Mouse (Mus musculus) liver, postnatal 0 days (tissue): ENCODE results near the gene Gsto1.

Source experiments
- CTCF ChIP-seq: sonication (generic); IDR thresholded peaks from 2 replicates; pipeline ENCODE4 v1.5.1; 2016; ENCODE audit warnings: antibody characterized with exemption, low read depth
- EP300 ChIP-seq: IDR thresholded peaks from 2 replicates; pipeline ENCODE4 v1.6.1; 2016; ENCODE audit warnings: antibody characterized with exemption, low read depth, mild to moderate bottlenecking

- TF ChIP-seq CTCF (no peak), EP300 (no peak)
Observed at GRCm38 (mm10) chr19:47859180-47859579, 4.4 kb downstream of the Gsto1 start.
